Mouse (Mus musculus): ENCODE data around the gene Hoxa7.

Hoxa7 gene

DNA sequence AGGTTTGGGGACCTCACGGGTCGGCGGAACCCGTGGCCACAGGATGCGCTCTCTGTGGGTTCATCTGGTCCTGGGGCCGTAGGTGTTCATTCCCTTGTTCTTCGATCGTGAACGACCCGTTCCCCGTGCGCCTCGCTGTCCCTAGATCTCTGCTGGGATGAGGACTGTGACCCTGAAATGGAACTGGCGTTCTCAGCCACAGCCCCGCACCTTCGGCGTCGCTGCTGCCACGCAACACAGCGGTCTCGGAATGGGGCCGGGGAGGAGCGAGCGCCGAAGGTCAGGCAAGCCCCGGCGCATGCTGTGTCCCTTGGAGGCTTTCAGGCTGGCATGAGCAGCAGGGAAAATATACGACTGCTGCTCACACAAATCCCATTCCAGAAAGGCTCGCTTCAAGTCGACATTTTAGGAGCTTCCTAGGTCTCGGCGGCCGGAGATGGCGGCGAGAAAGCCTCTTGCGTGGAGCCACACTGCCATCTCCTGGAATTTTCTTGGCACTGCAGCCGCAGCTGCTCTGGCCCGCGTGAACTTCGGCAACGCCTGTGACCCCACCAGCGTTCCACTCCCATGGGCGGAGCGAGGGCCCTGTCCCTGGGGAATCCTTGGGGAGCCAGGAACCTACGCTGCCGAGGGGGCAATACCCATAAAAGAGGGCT lies at the start of gene Hoxa7:
Hoxa7 (minus strand) TSS at position 518 of the 656 bp plus-strand sequence.
- peak; percentile 84 for DNase-seq

DNA sequence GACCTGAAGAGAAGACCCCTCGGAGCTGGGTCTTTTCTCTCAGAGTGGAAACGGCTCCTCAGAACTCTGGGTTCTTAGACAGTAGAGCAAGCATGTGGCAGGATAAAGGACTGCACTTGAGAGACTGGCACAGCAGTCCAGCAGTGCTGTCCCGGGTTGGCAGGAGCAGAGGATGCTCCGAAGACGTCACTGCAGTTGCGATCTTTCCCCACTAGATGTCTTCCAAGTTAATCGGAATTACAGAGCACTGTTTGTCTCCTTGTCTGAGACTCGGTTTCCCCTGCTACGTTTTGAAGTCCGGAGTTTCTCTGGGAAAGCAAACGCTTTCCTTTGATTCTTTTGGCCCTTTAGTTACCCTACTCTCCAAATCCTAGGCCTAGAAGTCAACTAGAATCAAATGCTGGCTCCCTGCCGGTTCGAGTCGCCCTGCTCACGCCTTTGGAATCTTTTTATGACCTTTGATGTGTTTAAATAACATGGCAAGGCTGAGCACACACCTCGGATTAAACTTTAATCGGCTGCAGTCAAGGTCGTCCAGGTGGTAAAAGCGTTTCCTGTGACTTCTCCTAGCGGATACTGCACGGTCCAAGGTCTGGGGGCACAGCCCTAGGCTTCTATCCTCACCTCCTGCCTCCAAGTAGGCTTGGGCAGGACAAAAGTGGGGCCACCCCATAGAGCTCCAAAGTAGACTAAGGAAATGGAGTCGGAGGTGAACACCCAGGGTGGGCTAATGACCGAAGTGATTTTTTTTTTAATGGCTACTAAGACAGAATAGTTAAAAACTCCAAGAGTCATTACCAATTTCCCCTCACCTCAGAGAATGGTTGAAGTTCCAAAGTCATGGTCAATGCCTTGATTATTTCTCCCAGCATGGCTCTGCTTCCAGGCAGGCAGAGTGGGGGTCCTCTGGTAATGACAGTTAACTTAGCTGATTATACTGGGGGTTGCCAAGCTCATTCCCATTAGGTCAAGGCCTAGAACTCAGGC lies 49.1 kb upstream of the Hoxa7 start:
- DNase-seq = peak; percentile 57

DNA sequence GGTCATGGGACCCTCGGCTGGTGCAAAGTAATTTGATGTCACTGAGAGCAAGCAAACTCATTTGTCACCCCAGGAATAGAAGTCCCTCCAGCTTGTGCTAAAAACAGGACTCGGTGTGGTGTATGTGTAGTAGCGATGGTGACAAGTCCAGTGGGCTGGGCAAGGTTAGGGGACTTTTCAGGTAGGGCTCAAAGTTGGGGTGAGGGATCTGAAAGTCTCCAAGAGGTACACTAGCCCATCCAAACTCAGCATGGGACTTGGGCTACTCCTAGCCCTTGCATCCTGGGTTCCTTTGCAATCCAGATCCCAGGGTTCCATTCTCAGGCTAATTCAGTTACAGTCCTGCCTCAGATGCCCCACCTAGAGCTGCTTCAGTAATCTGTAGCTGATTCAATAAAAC lies 47.1 kb upstream of the Hoxa7 start:
- no peak for DNase-seq

DNA sequence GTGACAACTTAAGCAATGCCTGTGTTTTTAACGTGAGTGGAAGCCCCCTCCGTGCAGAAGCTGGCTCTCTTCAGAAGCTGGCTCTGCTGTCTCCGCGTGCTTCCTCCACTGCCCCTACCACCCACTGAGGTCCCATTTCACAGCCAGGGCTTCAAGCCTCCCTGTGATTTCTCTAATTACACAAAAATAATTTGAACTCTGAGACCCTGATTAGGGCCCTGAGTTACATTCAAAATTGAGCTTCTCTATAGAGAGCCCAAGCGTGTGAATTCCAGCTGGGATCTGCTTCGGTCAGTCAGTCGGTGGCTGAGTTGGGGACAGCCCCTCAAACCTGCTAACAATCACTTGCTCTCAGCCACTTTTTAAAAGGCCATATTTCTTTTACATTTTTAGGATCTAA lies 46.7 kb upstream of the Hoxa7 start:
- no peak for DNase-seq

DNA sequence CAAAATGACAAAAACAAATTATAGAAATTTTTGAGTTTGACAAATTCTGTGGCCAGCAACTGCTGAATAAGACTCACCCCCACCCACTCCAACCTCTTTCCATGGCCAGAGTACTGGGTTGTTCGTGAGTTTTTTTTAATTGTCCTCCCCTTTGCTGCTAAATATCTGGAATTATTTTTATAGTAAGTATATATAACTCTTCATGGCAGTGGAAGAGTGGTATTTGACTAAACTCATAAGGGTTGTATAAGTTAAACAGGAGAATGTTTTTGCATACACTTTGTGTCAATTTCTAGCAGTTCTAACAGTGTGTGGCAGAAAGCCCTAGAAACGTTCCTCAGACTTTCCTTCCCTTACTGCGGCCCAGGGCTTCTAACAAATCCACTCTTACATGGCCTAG lies 46.0 kb upstream of the Hoxa7 start:
- DNase-seq = no peak

DNA sequence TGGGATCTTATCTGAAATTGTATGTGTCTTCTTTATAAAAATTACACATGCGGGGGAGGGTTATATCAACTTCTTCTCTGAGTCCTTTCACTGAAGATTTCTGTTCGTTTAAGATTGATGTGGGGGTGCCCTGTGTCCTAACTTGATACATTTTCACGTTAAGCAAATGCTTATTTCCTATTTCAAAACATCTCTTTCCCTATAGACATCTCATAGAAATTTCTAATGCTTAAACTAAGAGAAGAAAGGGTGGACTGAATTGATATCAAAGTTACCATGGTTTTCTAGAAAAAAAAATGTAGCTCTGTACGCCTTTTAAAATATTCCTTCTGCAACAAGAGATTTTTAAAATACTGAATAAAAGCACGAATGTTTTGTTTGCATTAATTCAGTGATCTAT lies 45.6 kb upstream of the Hoxa7 start:
- DNase-seq = no peak

DNA sequence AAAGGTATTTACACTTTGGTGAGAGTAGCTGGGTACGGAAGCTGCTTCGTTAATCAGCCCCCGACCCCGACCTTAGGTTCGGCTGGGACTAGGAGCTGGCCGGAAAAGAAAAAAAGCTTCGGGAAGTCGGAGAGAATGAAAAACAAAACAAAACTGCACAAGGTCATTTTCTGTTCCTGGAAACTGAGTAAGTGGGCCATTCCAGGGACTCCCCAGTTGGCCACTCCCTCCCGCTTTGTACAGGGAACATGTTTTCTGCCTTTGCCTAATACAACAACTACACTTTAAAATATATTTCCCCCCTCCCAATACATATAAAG lies 45.0 kb upstream of the Hoxa7 start:
- no peak for DNase-seq

DNA sequence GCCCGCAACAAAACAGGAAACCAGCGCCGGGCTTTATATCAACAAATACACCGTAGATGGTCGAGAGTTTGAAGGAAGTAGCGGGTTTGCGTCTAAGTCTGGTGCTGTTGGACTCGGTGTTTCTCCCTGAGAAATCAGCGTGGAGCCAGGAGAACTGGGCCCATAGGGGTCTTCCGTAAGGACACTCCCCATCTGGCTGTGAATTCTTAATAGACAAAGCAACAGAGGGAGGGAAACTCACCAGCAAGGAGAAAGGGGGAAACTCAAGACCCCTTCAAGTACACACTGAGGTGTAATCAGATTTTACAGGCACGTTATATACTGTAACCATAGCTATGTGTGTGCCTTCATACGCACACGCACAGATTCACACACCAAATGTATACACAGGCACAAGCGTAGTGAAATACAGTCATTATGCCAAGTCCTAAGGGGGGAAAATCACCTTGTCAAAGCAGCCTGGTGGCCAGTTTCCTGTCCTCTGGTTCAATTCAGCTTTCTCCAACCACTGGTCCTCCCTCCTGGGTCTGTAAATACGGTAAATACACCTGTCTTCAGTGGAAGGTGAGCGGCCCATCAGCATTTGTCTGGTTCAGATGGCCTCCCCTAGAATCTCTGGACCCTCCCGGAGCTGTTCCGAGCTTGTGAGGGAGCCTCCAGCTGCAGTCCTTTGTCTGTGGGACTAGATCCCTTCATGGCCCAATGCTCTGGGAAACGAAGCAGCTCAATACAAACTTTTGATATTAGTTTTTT lies 44.4 kb upstream of the Hoxa7 start:
- DNase-seq = no peak

DNA sequence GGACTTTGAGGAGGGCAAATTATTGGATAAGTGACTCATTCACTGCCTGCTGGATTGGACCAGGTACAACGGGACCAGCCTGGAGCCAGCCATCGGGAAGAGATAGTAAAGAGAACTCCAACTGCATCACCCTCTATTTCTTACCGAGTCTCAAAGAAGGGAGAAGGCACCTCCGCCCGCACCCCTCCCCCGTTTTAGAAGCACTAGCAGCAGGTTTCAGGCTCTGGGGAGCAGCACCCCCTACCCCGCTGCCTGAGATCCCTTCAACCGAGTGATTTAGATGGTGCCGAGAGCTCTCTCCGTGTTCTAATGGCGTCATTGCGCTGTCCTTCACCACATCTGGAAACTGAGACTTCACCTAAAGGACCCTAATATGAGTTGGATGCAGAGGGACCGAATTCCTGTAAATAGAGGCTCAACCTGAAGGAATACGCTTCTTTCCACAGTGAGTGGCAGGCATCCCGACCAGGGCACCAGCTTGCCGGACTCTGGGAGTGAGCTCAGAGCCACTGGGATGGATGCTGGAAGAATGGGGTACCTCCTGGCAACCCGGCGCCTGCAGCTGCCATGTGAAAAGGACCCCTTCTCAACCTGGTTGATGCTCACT lies 43.8 kb upstream of the Hoxa7 start:
- no peak for DNase-seq

DNA sequence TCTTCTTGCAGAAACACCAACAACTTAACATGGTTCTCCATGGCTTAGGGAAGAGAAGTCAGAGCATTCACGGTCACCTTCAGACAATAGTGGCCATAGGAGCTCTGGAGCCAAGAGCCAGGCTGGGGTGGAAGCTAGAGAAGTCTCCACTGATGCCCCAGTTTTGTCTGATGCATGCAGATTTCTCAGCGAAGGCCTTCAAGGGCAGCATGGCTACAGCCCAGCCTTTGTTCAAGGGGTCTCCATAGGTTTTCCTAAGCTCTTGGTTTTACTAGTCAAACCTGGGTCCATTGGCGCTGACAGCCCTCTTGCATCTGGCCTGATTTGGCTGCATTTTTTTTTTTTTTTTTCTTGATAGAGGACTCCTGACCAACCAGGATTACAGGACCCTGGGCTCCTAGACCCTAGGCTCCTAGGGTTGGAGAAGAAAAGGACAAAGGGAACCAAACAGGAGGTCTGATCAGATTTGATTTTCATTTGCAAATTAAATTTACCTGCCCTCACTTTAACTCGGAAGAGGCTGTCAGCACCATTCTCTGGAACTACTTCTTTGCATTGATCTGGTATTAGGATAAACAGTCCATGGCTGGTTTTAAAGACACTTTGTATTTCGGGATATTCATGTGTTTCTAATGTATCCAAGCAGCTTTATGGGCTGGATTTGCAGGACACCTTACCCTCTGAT lies 42.6 kb upstream of the Hoxa7 start:
- no peak for DNase-seq

DNA sequence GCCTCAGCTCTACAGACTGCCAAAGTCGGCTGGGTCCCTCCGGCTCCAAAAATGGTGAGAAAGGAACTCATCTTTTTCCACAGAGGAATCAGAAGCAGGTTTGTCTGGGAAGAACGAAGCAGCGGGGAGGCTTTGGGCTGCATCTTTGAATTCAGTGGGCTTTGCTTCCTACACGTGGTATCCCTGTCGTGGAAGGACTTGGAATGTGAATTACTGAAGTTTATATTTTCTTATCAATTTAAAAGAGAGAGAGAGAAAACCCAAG lies 41.6 kb upstream of the Hoxa7 start:
- no peak for DNase-seq

DNA sequence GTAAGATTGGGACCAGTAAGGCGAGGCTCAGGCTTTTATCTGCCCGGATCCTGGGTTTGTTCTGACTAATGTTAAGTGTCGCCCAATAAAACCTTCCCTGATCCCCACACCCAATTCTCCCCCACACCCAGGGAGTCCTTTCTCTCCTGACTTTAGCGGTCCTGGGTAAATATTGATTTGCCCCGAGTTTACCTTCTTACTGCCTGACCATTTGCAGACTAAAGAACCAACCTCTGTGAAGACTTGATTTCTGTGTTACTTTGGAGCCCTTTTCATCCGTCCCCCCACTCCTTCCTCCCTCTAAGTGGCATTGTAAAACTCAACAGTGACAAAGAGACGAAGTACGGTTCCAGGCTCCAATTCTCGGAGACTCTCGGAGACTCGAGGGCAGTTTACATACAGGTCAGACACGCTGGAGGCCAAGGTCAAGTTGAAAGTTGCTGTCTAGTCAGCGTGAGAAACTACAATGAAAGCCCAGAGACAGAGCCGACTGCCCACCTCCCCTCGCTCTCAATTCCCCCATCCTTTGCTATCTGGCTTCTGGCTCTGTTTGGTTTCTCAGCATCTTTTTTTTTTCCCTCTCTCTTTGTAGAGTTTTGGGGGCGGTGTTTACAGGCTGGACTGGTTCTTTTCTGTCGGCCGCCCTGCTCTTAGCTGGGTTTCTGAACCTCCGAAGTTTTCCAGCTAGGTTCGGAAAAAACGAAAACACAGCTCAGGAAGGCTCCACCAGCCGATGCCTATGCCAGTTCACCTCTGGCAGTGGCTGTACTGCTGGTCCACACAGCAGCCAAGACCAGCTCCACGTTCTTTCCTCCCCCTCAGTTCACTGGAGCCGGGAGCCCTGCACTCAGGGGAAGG lies 41.0 kb upstream of the Hoxa7 start:
- no peak for DNase-seq

DNA sequence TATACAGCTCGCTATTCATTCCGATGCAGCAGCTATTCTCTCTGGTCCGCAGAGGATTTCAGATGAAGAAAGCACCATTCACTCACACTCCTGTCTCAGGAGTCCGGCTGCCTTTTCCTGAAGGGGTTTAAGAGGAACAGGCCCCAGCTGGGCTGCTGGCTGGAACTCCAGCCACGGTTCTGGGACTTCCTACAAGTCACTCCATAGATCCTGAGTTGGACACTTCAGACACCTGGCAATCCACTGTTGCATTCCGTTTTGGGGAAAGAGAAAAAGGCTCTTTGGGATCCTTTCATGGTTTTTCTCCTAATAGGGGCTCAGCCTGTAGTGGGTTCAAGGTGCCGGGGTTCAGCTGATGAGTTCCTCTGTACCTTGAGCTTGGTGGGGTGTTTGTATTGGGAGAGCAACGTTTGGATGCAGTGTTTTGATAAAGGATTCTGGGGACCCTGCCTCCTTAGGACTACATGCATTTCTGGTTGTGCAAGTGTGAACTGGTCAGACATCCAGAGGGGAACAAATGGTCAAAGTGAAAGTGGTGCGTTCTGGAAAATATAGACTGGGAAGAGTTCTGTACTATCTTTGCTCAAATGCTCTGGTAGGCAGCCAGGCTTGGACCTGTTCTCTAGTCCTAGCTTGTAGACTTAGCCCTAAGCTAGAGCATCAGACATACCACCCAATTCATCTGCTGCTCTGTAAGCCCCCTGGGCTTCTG lies 40.3 kb upstream of the Hoxa7 start:
- no peak for DNase-seq

DNA sequence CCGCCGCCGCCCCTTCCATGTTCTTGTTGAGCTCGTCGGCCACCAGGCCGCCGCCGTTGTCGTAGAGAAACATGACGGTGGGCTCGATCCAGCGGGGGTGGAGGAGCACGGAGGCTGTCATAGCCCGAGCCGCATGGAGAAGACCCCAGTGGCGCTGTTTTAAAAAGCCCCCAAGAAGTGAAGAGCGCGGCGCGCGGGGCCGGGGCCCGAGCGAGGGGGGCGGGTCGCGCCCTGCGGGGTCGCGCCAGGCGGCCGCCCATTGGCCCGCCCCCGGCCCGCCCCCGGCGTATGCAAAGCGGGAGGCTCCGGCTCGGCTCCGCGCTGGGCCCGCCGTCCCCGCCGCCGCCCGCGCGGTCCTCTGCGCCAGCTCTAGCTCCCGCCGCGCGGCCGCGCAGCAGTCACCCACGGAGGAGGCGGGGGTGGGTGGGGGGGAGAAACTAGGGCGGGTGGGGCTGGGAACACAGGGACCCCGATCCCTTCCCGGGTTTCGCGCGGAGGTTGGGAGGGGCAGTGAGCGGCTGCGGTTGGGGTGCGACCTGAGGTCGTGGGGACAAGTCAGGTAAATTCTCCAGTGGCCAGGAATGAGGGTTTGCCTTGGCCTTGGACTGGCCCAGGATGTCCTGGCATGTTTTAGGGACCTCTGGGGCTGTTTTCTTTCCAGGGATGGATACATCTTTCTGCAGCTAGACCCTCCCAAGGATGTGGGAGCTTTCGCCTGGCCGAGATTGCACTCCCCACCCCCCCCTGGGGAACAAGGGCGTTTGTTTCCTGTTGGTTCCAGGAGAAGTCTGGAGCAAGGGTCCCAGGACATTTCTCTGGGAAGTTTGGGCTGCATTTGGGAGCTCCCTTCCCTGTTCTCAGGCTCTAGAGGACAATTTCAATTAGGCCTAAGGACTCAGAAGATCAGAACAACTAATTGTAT lies 39.3 kb upstream of the Hoxa7 start, which contains the start of gene Hoxa13:
Hoxa13 (minus strand) TSS at position 227 of the 922 bp plus-strand sequence.
- DNase-seq = peak; percentile 65

DNA sequence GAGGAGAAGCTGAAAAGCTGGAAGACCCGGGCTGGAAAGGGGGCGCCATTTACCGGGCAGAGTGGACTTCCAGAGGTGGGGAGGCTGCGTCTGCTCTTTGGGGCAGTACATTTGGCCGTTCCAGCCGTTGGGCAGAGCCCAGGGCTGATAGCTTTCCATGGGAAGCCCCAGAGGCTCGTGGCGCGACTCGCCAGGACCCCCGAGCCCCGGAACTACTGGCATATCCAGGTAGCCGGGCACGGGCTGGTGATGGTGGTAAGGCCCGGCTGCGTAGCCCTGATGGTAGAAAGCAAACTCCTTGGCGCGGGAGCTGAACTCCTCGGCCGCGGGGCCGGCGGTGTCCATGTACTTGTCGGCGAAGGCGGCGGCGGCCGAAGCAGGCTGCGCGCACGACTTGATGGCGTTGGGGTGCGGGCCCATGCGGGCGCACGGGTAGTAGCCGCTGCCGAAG lies 38.2 kb upstream of the Hoxa7 start:
- no peak for DNase-seq

DNA sequence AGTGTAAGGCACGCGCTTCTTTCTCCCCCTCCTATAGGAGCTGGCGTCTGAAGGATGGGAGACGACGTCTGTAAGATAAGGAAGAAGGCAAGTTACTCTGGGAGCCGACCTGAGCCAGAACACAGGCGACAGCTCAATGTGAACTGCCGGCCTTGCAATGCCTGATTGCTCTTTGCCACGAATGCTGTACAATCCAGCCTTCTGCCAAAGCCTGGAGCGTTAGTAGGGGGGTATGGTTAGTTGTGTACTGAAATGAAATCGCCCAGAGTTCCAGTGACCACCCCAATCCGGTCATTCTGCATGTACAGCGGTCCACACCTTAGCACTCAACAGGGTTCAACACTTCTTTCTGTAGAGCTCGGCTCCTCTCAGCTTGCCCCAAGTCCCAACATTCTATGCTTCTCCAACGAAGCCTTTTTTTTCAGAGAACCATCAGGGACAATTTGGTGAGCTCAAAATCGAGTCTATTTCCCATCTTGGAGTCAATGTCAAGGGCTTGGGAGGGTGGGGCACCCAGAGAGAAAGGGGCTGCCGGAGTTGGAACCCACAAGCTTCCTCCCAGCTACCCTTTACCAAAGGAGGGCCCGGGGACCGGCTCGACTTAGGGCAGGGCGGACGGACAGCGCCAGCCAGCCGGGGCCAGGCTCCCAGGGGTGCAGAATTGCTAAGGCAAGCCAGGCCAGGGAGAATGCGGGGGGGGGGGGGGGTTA lies 37.6 kb upstream of the Hoxa7 start:
- no peak for DNase-seq

DNA sequence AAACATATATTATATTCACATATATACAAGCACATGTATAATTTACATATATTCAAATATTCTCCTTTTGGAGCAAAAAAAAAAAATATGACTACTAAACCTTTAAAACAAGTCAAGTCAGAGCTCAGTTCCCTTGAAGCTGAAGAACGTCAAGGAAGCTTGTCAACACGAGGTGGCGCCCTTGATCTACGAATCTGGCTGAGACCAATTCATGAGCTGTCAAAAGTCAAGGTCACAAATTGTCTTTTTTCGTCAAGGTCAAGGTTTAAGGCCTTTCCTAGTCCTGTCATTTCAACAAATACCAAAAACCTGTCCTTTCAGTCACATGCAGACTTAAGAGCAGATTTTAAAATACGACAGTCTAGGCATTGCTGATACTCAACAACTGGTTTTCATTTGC lies 35.3 kb upstream of the Hoxa7 start:
- peak; percentile 85 for DNase-seq

DNA sequence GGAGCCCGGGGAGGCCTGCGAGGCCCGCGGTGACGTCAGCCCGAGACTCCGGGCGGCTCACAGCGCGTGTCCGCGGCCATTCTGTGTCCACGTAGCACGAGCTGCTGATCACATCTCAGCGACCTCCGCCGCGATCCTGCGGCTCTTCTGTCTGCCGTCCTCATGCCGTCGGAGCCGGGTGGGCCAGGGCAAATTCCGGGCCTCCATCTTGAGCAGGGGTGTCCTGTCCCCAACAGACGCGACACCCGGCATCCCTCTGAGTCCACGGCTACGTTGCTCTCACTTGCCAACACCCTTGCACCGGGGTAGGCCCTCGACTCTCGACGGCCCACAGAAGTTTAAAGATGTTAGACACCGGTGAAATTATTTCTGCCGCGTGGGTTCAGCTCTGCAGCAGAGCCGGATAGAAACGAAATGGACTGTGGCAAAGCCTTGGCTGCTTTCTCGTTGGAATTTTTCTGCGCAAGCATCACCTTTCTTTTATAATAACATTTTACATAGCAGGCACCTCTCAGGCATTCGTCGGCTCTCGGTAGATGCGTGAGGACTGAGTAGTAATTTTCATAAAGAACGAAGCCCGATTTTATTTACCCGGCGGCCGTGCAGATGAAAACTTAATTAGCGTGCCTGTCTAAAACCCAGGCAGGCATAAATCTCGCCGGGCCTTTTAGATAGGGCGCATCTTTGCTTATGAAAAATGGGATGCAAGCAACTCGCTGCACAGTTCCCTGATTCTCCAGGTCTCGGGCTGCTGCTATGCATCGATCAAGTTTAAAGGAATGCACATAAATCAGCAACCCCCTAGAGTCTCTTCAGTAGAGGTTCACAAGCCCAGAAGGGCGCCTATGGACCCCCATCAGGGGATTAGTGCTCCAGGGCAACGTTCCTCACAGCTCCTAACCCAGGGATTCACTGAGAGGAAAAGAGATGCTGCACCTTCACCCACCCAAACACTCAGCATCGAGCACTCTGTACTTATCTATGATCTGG lies 32.2 kb upstream of the Hoxa7 start:
- DNase-seq = peak; percentile 37
